Mouse (Mus musculus) embryonic fibroblast, embryonic 13.5 days (primary cell): ENCODE results near the gene Pcsk5.

Experiments
- CTCF ChIP-seq: IDR thresholded peaks from 2 replicates; pipeline ENCODE4 v1.5.1; 2011; ENCODE audit warnings: mild to moderate bottlenecking, control low read depth, low read length, moderate library complexity, borderline replicate concordance; ENCODE audit not compliant: insufficient read depth
- POLR2A ChIP-seq: IDR thresholded peaks from 2 replicates; pipeline ENCODE4 v1.6.1; 2011; ENCODE audit warnings: low read depth, mild to moderate bottlenecking, control low read depth, low read length, moderate library complexity

DNA sequence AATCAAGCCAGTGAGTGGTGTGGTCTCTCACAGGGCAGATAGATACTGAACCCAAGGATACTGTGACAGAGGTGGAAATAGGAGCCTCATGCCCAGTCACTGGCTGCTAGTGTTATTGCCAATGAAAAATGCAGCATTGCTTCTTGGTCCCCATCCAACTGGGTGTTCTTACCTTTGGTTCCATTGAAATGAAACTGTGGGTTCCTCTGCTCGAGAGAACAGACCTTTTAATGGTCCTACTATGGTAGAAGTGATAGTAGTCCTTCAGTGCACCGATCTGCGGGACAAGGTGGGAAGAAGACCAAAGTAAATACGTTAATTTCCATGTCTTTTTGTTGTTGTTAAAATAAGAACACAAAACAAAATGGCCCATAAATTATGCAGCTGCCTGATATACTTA is 44.0 kb downstream of the Pcsk5 start:
- no peak for TF ChIP-seq CTCF
- TF ChIP-seq POLR2A = no peak
